ENCODE assay signal across 14 mouse cellular contexts in the genomic region with DNA sequence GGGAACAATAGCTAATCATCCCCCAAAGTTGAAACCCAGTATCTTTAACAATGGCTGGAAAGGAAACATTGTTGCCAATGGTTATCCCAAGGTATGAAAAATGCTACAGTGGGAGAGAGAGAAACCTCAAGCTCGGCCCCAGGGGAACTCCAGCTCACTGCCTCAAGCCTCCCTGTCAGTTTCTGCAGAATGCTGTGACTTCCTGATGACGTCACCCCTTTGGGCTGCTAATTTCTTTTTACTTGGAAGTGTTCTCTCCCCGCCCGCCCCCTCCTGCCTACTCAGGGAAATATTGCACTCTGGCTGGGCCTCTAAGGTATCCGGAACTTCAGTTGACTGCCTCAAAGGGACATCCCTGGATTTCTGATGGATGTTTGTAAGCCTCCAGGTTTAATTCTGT. TPM values are rescaled to one million over a fixed set of nuclear protein-coding genes. Genes with fewer than 3 reads are reported as not detected.
A peak's percentile ranks its signal among the peaks of the same experiment; 100 is the strongest.
DNase-seq lines count a peak whose midpoint lies in the region; ATAC-seq lines count a peak whose summit lies in the region.
"Had no signal": no experiment of that assay in that cellular context is flagged by ENCODE, and none has a peak within 500 bp of the region (broad histone marks: within the 10 kb centered on the region; RNA-seq: fewer than 3 reads in every experiment).

No protein-coding gene starts in this region.

- H3K27ac ChIP-seq in liver, embryonic 11.5 days (ENCODE audit: low read depth, low read length), result no peak overlapping the region
- H3K27ac ChIP-seq: forebrain, embryonic 15.5 days; limb, embryonic 13.5 days had no signal

- H3K4me1 ChIP-seq in liver, embryonic 11.5 days (replicated peaks; ENCODE audit: control insufficient read depth, insufficient read depth, low read length), result peaks cover 5% of the 10 kb centered on the region

- DNase-seq in heart, adult 18-20 months, result peak; percentile 40 to 57
- no peak for DNase-seq in heart, postnatal 25 days (ENCODE audit: low spot score)
- DNase-seq in 3T3-L1 (ENCODE audit: low read depth, low spot score) (peak; percentile 96), NIH3T3 (ENCODE audit: low read depth) (peak; percentile 87)
- DNase-seq in heart, postnatal 4 days, result peak; percentile 71
- DNase-seq in right cerebral cortex, postnatal 10 days (ENCODE audit: low spot score in 2 of 2), result no peak
- DNase-seq in liver, embryonic 11.5 days (ENCODE audit: low spot score), result no peak
- DNase-seq: right cerebral cortex, postnatal 25 days had no signal

- no peak overlapping the region for H3K9ac ChIP-seq in liver, embryonic 11.5 days (ENCODE audit: low read depth, low read length)
- H3K9ac ChIP-seq: forebrain, embryonic 15.5 days; limb, embryonic 13.5 days had no signal

- no peak for ATAC-seq in frontal cortex, adult (ENCODE audit: low TSS enrichment)
- no peak for ATAC-seq in liver, embryonic 11.5 days (replicated peaks; ENCODE audit: low FRiP score)
- ATAC-seq: forebrain, embryonic 15.5 days had no signal

- no peak overlapping the region for H3K4me2 ChIP-seq in liver, embryonic 11.5 days
- H3K4me2 ChIP-seq: forebrain, embryonic 15.5 days; limb, embryonic 13.5 days had no signal

- no peaks in the 10 kb centered on the region for H3K27me3 ChIP-seq in liver, embryonic 11.5 days (replicated peaks; ENCODE audit: control insufficient read depth, insufficient read depth, low read length)
- H3K27me3 ChIP-seq: forebrain, embryonic 15.5 days had no signal

- H3K9me3 ChIP-seq in liver, embryonic 11.5 days (ENCODE audit: control insufficient read depth, low read length), result no peaks in the 10 kb centered on the region
- H3K9me3 ChIP-seq: forebrain, embryonic 15.5 days; limb, embryonic 13.5 days had no signal

- WGBS in liver, embryonic 11.5 days, result 45% methylated on average over 5 of the region's 5 CpGs

- H3K4me3 ChIP-seq in liver, embryonic 11.5 days (ENCODE audit: low read depth, low read length), result no peak overlapping the region
- H3K4me3 ChIP-seq: forebrain, embryonic 15.5 days; limb, embryonic 13.5 days had no signal

- H3K36me3 ChIP-seq in liver, embryonic 11.5 days (ENCODE audit: control insufficient read depth, insufficient read depth, low read length), result no peaks in the 10 kb centered on the region
- H3K36me3 ChIP-seq: forebrain, embryonic 15.5 days; limb, embryonic 13.5 days had no signal

- intact Hi-C loops in heart, postnatal 25 days (cut with DNase I), result no loop called here

RNA-seq across cellular contexts. Expression of a gene that starts 16.8 kb away (rescaled TPM):
- under 1 TPM in 1 of 2 experiments, not detected in 1; 0.62 TPM for total RNA-seq in heart, adult 18-20 months (2021)
- not detected for total RNA-seq in heart, postnatal 25 days (2021)
- under 1 TPM in 1 of 2 experiments, not detected in 1; 0.14 TPM for total RNA-seq in heart, postnatal 4 days (2021)
- polyA plus RNA-seq in liver, embryonic 11.5 days (2014; fragmentation: Nextera tagmentation; extraction: Ambion mirVana), result 3.1 and 3.7 TPM in 2 replicates
- total RNA-seq: granulocyte monocyte progenitor cell, adult 5-6 weeks; megakaryocyte-erythroid progenitor cell, adult 5-6 weeks had no signal
- polyA plus RNA-seq: forebrain, embryonic 15.5 days had no signal

RNA-seq across cellular contexts. Expression of a gene that starts 22.5 kb away (rescaled TPM):
- 1 to 10 TPM in 1 of 2 experiments, under 1 TPM in 1; 0.20 to 1.8 TPM for total RNA-seq in heart, adult 18-20 months (2021)
- not detected for total RNA-seq in heart, postnatal 25 days (2021)
- under 1 TPM; 0.71 to 0.77 TPM for total RNA-seq in heart, postnatal 4 days (2021)
- polyA plus RNA-seq in liver, embryonic 11.5 days (2014; fragmentation: Nextera tagmentation; extraction: Ambion mirVana), result 2.0 and 2.2 TPM in 2 replicates
- total RNA-seq: granulocyte monocyte progenitor cell, adult 5-6 weeks; megakaryocyte-erythroid progenitor cell, adult 5-6 weeks; MEL had no signal

RNA-seq across cellular contexts. Expression of a gene that starts 31.4 kb away (rescaled TPM):
- total RNA-seq in heart, adult 18-20 months (2021), result 1 to 10 TPM; 5.7 to 7.2 TPM
- 1 to 10 TPM; 5.0 to 5.6 TPM for total RNA-seq in heart, postnatal 25 days (2021)
- total RNA-seq in heart, postnatal 4 days (2021), result 1 to 10 TPM; 6.2 to 7.1 TPM
- 9.1 and 11.4 TPM in 2 replicates for polyA plus RNA-seq in liver, embryonic 11.5 days (2014; fragmentation: Nextera tagmentation; extraction: Ambion mirVana)

RNA-seq across cellular contexts. Expression of a gene that starts 45.4 kb away (rescaled TPM):
- 10 to 100 TPM; 67.1 to 69.4 TPM for total RNA-seq in heart, adult 18-20 months (2021)
- 10 to 100 TPM; 59.4 to 65.8 TPM for total RNA-seq in heart, postnatal 25 days (2021)
- total RNA-seq in heart, postnatal 4 days (2021), result 10 to 100 TPM; 55.0 to 59.6 TPM
- polyA plus RNA-seq in liver, embryonic 11.5 days (2014; fragmentation: Nextera tagmentation; extraction: Ambion mirVana), result 64.9 and 71.1 TPM in 2 replicates

RNA-seq across cellular contexts. Expression of a gene that starts 48.2 kb away (rescaled TPM):
- not detected for total RNA-seq in heart, adult 18-20 months (2021)
- total RNA-seq in heart, postnatal 25 days (2021), result not detected
- total RNA-seq in heart, postnatal 4 days (2021), result not detected
- polyA plus RNA-seq in liver, embryonic 11.5 days (2014; fragmentation: Nextera tagmentation; extraction: Ambion mirVana), result 115 and 120 TPM in 2 replicates
- total RNA-seq: granulocyte monocyte progenitor cell, adult 5-6 weeks had no signal
- polyA plus RNA-seq: forebrain, embryonic 15.5 days had no signal

Comparison
In these comparisons a context has a peak if more than half of its experiments do, and no peak if none do; other contexts are left out.
1. DNase-seq: peak in heart, adult 18-20 months (2 of 2), 3T3-L1 (single experiment), NIH3T3 (single experiment) and heart, postnatal 4 days (single experiment); none in heart, postnatal 25 days (single experiment), right cerebral cortex, postnatal 10 days (0 of 2) and liver, embryonic 11.5 days (single experiment).